Mouse (Mus musculus) neural tube, embryonic 10.5 days (tissue): ENCODE data around the gene Ppp1r12a.

ENCODE experiments used
- DNase-seq: peaks from one replicate; pipeline ENCODE4 v3.0.0-alpha.2; 2017; ENCODE audit warnings: low spot score; ENCODE audit errors: extremely low spot score

The Ppp1r12a gene

GRCm38 (mm10) chr10:108332571-108333541 is 170.9 kb downstream of the Ppp1r12a start:
- DNase-seq = peak; percentile 76

- peak; percentile 24 for DNase-seq
Measured at GRCm38 (mm10) chr10:108333642-108334041, 171.6 kb downstream of the Ppp1r12a start.
